Mouse (Mus musculus): ENCODE measurements around the gene Onecut1.

The Onecut1 gene

GRCm38 (mm10) chr9:74860461-74860860 is 1.3 kb upstream of the Onecut1 start:
- no peak for DNase-seq (ENCODE audit: low read depth, low spot score)

- DNase-seq (ENCODE audit: low read depth, low spot score) = no peak
These were observed 517 bp downstream of the Onecut1 start for GRCm38 (mm10) chr9:74862096-74862780.

- no peak for DNase-seq (ENCODE audit: low read depth, low spot score)
These were observed 1.3 kb downstream of the Onecut1 start for GRCm38 (mm10) chr9:74862783-74863654.

GRCm38 (mm10) chr9:74863655-74864443 is 2.1 kb downstream of the Onecut1 start:
- DNase-seq (ENCODE audit: low read depth, low spot score) = no peak

GRCm38 (mm10) chr9:74864471-74864870 is 2.8 kb downstream of the Onecut1 start:
- DNase-seq (ENCODE audit: low read depth, low spot score) = no peak

GRCm38 (mm10) chr9:74866596-74867313 is 5.0 kb downstream of the Onecut1 start:
- no peak for DNase-seq (ENCODE audit: low read depth, low spot score)

- DNase-seq (ENCODE audit: low read depth, low spot score) = no peak
These were observed 6.0 kb downstream of the Onecut1 start for GRCm38 (mm10) chr9:74867641-74868205.

- DNase-seq (ENCODE audit: low read depth, low spot score) = peak; percentile 53
These were observed 6.7 kb downstream of the Onecut1 start for GRCm38 (mm10) chr9:74868336-74868950.

- DNase-seq (ENCODE audit: low read depth, low spot score) = peak; percentile 70
These were observed 9.4 kb downstream of the Onecut1 start for GRCm38 (mm10) chr9:74870960-74871688.

GRCm38 (mm10) chr9:74876328-74876727 is 14.6 kb downstream of the Onecut1 start:
- DNase-seq (ENCODE audit: low read depth, low spot score) = no peak

GRCm38 (mm10) chr9:74877709-74878108 is 16.0 kb downstream of the Onecut1 start:
- no peak for DNase-seq (ENCODE audit: low read depth, low spot score)

- DNase-seq (ENCODE audit: low read depth, low spot score) = no peak
These were observed 26.1 kb downstream of the Onecut1 start for GRCm38 (mm10) chr9:74887866-74888265.

- DNase-seq (ENCODE audit: low read depth, low spot score) = no peak
These were observed 35.0 kb downstream of the Onecut1 start for GRCm38 (mm10) chr9:74896742-74897141.

GRCm38 (mm10) chr9:74897375-74897982 is 35.8 kb downstream of the Onecut1 start:
- DNase-seq (ENCODE audit: low read depth, low spot score) = no peak

- no peak for DNase-seq (ENCODE audit: low read depth, low spot score)
These were observed 38.4 kb downstream of the Onecut1 start for GRCm38 (mm10) chr9:74900141-74900540.

- peak; percentile 68 for DNase-seq (ENCODE audit: low read depth, low spot score)
These were observed 43.3 kb downstream of the Onecut1 start for GRCm38 (mm10) chr9:74904866-74905508.

GRCm38 (mm10) chr9:74906951-74907350 is 45.2 kb downstream of the Onecut1 start:
- no peak for DNase-seq (ENCODE audit: low read depth, low spot score)

GRCm38 (mm10) chr9:74909245-74909644 is 47.5 kb downstream of the Onecut1 start:
- DNase-seq (ENCODE audit: low read depth, low spot score) = no peak

GRCm38 (mm10) chr9:74910226-74910759 is 48.6 kb downstream of the Onecut1 start:
- no peak for DNase-seq (ENCODE audit: low read depth, low spot score)
